Mouse (Mus musculus) thymus, adult 2 months (tissue): ENCODE measurements around the gene Cdh4.

ENCODE experiments used
- CTCF ChIP-seq: fragments of 200-500 bp; IDR thresholded peaks from 2 replicates; pipeline ENCODE4 v1.5.1; 2012; ENCODE audit warnings: mild to moderate bottlenecking, control low read depth, low read length, moderate library complexity, borderline replicate concordance; ENCODE audit not compliant: control insufficient read depth, poor library complexity, insufficient read depth; ENCODE audit errors: extremely low read depth
- POLR2A ChIP-seq: fragments of 200-500 bp; IDR thresholded peaks from 2 replicates; pipeline ENCODE4 v1.6.1; 2012; ENCODE audit warnings: mild to moderate bottlenecking, low read length, control low read depth, moderate library complexity; ENCODE audit not compliant: control insufficient read depth, poor library complexity, insufficient read depth; ENCODE audit errors: extremely low read depth

GRCm38 (mm10) chr2:179749399-179749798 is 307.2 kb downstream of the Cdh4 start:
- TF ChIP-seq POLR2A (no peak), CTCF (no peak)
